Mouse (Mus musculus): Measurements from ENCODE around the gene Sgf29.

- TF ChIP-seq GATA1 (IDR thresholded peaks at IDR 0.05; ENCODE audit: low read length) (no peak), TAL1 (IDR thresholded peaks at IDR 0.05; ENCODE audit: low read length) (no peak)
These were observed 18.1 kb upstream of the Sgf29 start, which contains the start of gene Nupr1 for GRCm38 (mm10) chr7:126630824-126631518.

All from erythroblast, embryonic 14.5 days (primary cell).